In the genomic region with DNA sequence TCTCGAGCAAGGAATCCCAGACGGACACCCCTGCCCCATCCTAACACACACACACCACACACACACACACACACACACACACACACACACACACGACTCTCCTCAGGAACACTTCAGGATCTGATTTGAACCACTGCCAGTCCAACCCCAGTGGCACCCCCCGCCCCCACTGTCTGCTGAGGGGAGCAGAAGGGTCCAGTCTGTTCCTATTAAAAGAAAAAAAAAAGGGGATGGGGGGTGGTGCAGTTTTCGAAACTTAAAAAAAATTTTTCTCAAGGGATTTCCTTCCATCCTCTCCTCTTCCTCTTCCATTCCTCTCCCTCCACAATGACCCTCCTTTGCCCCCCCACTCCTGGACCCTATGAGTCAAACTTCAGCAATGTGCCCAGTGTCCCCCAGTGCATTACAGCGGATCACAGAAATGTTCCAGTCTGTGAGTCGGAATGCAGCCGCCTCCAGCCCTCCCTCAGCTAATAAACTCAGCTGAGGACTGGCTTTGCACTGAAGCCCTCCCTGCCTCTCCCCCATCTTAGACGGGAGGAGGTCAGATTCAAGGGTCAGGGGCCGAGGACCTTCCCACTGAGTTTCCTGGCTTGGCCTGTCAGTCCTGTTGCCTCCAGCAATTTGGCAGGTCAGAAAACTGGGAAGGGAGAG, we compare ENCODE assay signal across 7 mouse cellular contexts. TPM values are rescaled to one million over a fixed set of nuclear protein-coding genes. Genes with fewer than 3 reads are reported as not detected.
DNase-seq lines count a peak whose midpoint lies in the region; ATAC-seq and TF ChIP-seq lines count a peak whose summit lies in the region.

No protein-coding gene starts in this region.

- H3K4me1 ChIP-seq in ES-E14 (ENCODE audit: control insufficient read depth in 2 of 2, insufficient read depth in 2 of 2, low read length in 2 of 2, poor library complexity in 1 of 2), result peaks cover 2 to 14% of the 10 kb centered on the region in 2 experiments; a peak in 2 of 4 replicates
- H3K4me1 ChIP-seq in kidney, postnatal 0 days (replicated peaks; ENCODE audit: insufficient read depth, low read length), result peaks cover 40% of the 10 kb centered on the region

- TF ChIP-seq CTCF in kidney, postnatal 0 days (IDR thresholded peaks at IDR 0.05; ENCODE audit: low read depth), result no peak; the same call in 1 of the 2 replicates

- no peak overlapping the region; the same call in 1 of the 2 replicates for H3K27ac ChIP-seq in ES-E14 (ENCODE audit: insufficient read depth, low read depth, low read length, poor library complexity, severe bottlenecking)
- H3K27ac ChIP-seq in kidney, postnatal 0 days, result peak overlapping the region; percentile 98

- H3K9me3 ChIP-seq in ES-E14 (ENCODE audit: control insufficient read depth, insufficient read depth, low read depth, low read length), result no peaks in the 10 kb centered on the region
- H3K9me3 ChIP-seq in kidney, postnatal 0 days (replicated peaks; ENCODE audit: low read length), result no peaks in the 10 kb centered on the region

- ATAC-seq in kidney, postnatal 0 days (replicated peaks; ENCODE audit: low FRiP score, low read depth), result peak; percentile 61

- peak overlapping the region; percentile 56 to 90 for H3K4me3 ChIP-seq in ES-E14 (ENCODE audit: insufficient read depth in 1 of 2, low read depth in 1 of 2, low read length in 2 of 2, poor library complexity in 1 of 2, severe bottlenecking in 1 of 2)
- peak overlapping the region; percentile 89 for H3K4me3 ChIP-seq in kidney, postnatal 0 days (replicated peaks; ENCODE audit: low read depth, low read length)

- in situ Hi-C loops in ES-E14 (cut with MboI; ENCODE audit: low sequenced_read_pairs in 2 of 2, unreplicated experiment in 2 of 2), result no loop called here

- H3K27me3 ChIP-seq in kidney, postnatal 0 days (ENCODE audit: insufficient read depth, low read length), result no peaks in the 10 kb centered on the region

- WGBS in kidney, postnatal 0 days, result 2% methylated on average over 10 of the region's 10 CpGs

- no peaks in the 10 kb centered on the region for H3K36me3 ChIP-seq in ES-E14 (ENCODE audit: control insufficient read depth, insufficient read depth, low read length, poor library complexity, severe bottlenecking)
- H3K36me3 ChIP-seq in kidney, postnatal 0 days (ENCODE audit: insufficient read depth, low read length), result no peaks in the 10 kb centered on the region

- no peak for DNase-seq in ES-E14 (ENCODE audit: low read depth, low spot score)
- peak; percentile 34 for DNase-seq in adipocyte (ENCODE audit: low spot score)
- peak; percentile 51 for DNase-seq in heart, adult 8-10 months (ENCODE audit: low spot score)
- peak; percentile 93 for DNase-seq in kidney, postnatal 0 days (ENCODE audit: low spot score)
- peak; percentile 65 for DNase-seq in lung, postnatal 36 days
- no peak for DNase-seq in right cerebral cortex, postnatal 10 days (ENCODE audit: low spot score in 2 of 2)
- DNase-seq in cerebellum, postnatal 25 days, result no peak

- H3K4me2 ChIP-seq in kidney, postnatal 0 days (ENCODE audit: low read length), result peak overlapping the region; percentile 72

- peak overlapping the region; percentile 73 for H3K9ac ChIP-seq in ES-E14 (ENCODE audit: insufficient read depth, low read depth, low read length, poor library complexity, severe bottlenecking)
- peak overlapping the region; percentile 98 for H3K9ac ChIP-seq in kidney, postnatal 0 days (ENCODE audit: low read depth, low read length)

TF ChIP-seq in ES-E14, 5 proteins besides CTCF, POLR2A, EP300 and RAD21:
- TF ChIP-seq CHD2 (IDR thresholded peaks at IDR 0.05; ENCODE audit: low read depth, low read length) (no peak), HCFC1 (IDR thresholded peaks at IDR 0.05; ENCODE audit: borderline replicate concordance, insufficient read depth, low read length) (no peak), MAFK (IDR thresholded peaks at IDR 0.05; ENCODE audit: insufficient read depth, low read depth, low read length) (no peak), ZNF384 (IDR thresholded peaks at IDR 0.05; ENCODE audit: low read depth, low read length) (no peak), ZC3H11A (IDR thresholded peaks at IDR 0.05; ENCODE audit: borderline replicate concordance, low read depth, low read length) (no peak)

RNA-seq across cellular contexts. Expression of a gene that starts 12.2 kb away (rescaled TPM):
- 4.4 and 7.4 TPM in 2 replicates for total RNA-seq in ES-E14 (2012; rRNA removed)
- 10 to 100 TPM; 22.9 to 29.0 (median 26.5) TPM for total RNA-seq in heart, adult 8-10 months (2022)
- 24.5 and 24.7 TPM in 2 replicates for polyA plus RNA-seq in kidney, postnatal 0 days (2015; fragmentation: Nextera tagmentation; extraction: Ambion mirVana)

RNA-seq across cellular contexts. Expression of a gene that starts 53.8 kb away (rescaled TPM):
- 15.8 and 18.6 TPM in 2 replicates for total RNA-seq in ES-E14 (2012; rRNA removed)
- total RNA-seq in heart, adult 8-10 months (2022), result 10 to 100 TPM; 63.6 to 76.6 (median 67.9) TPM
- 86.9 and 108 TPM in 2 replicates for polyA plus RNA-seq in kidney, postnatal 0 days (2015; fragmentation: Nextera tagmentation; extraction: Ambion mirVana)

Comparison
In these comparisons a context has a peak if more than half of its experiments do, and no peak if none do; other contexts are left out.
1. DNase-seq: peak in adipocyte (single experiment), heart, adult 8-10 months (single experiment), kidney, postnatal 0 days (single experiment) and lung, postnatal 36 days (single experiment); none in ES-E14 (single experiment), right cerebral cortex, postnatal 10 days (0 of 2) and cerebellum, postnatal 25 days (0 of 2).